In genomic region chr5:143655511-143655943, GRCm38 (mm10) we compare ENCODE assay signal across 1 mouse cellular context.
TF ChIP-seq lines count a peak whose summit lies in the region.

No protein-coding gene starts in this region.

TF ChIP-seq in MEL, 35 proteins besides CTCF, POLR2A, EP300 and RAD21 (continued from another document):
- TF ChIP-seq ZKSCAN1 (IDR thresholded peaks at IDR 0.05; ENCODE audit: low read depth, low read length) (no peak), CHD1 (IDR thresholded peaks at IDR 0.05; ENCODE audit: low read depth, low read length) (peak; percentile 80; the same call in 1 of the 2 replicates), POLR2AphosphoS2 (IDR thresholded peaks at IDR 0.05; ENCODE audit: low read length) (no peak), SIN3A (IDR thresholded peaks at IDR 0.05; ENCODE audit: low read length) (peak; percentile 71)
